14 mouse cellular contexts compared by ENCODE assay signal in genomic region chr15:93804703-93805102, GRCm38 (mm10).
"Had no signal": no experiment of that assay in that cellular context is flagged by ENCODE, and none has a peak within 500 bp of the region (broad histone marks: within the 10 kb centered on the region; RNA-seq: fewer than 3 reads in every experiment).

No protein-coding gene starts in this region.

- DNase-seq: kidney, adult 18-20 months; kidney, postnatal 14 days; layer of hippocampus, postnatal 36 days; right cerebral cortex, adult 18-20 months; right cerebral cortex, postnatal 25 days; thymus, postnatal 36 days had no signal

- H3K4me2 ChIP-seq: intestine, embryonic 15.5 days; kidney, embryonic 15.5 days; limb, embryonic 13.5 days; midbrain, embryonic 12.5 days; neural tube, embryonic 15.5 days had no signal

- H3K9me3 ChIP-seq: intestine, embryonic 15.5 days; kidney, embryonic 15.5 days; limb, embryonic 13.5 days; midbrain, embryonic 12.5 days; neural tube, embryonic 15.5 days had no signal

- H3K27ac ChIP-seq: kidney, embryonic 15.5 days; limb, embryonic 13.5 days; liver, embryonic 14.5 days; macrophage; midbrain, embryonic 12.5 days; neural tube, embryonic 15.5 days had no signal

- H3K9ac ChIP-seq: intestine, embryonic 15.5 days; kidney, embryonic 15.5 days; limb, embryonic 13.5 days; liver, embryonic 14.5 days; midbrain, embryonic 12.5 days; neural tube, embryonic 15.5 days had no signal

- H3K36me3 ChIP-seq: intestine, embryonic 15.5 days; kidney, embryonic 15.5 days; limb, embryonic 13.5 days; midbrain, embryonic 12.5 days; neural tube, embryonic 15.5 days had no signal

- H3K4me1 ChIP-seq: intestine, embryonic 15.5 days; kidney, embryonic 15.5 days; limb, embryonic 13.5 days; midbrain, embryonic 12.5 days; neural tube, embryonic 15.5 days had no signal

- ATAC-seq: intestine, embryonic 15.5 days had no signal

- H3K4me3 ChIP-seq: intestine, embryonic 15.5 days; kidney, embryonic 15.5 days; limb, embryonic 13.5 days; midbrain, embryonic 12.5 days; myocyte; neural tube, embryonic 15.5 days had no signal

- H3K27me3 ChIP-seq: intestine, embryonic 15.5 days; kidney, embryonic 15.5 days; limb, embryonic 13.5 days; midbrain, embryonic 12.5 days; neural tube, embryonic 15.5 days had no signal
